Mouse (Mus musculus): Measurements from ENCODE around the gene Ranbp9. TPM values are rescaled to one million over a fixed set of nuclear protein-coding genes. Genes with fewer than 3 reads are reported as not detected.

The Ranbp9 gene
- 100 to 1,000 TPM; 106 to 118 TPM for polyA plus RNA-seq (2017; shearing (Covaris generic))

GRCm38 (mm10) chr13:43480957-43481858 is at the start of gene Ranbp9:
Ranbp9 (minus strand) TSS chr13:43481282.

GRCm38 (mm10) chr13:43398297-43399080 is 82.6 kb downstream of the Ranbp9 start, which contains the start of gene Nol7:
Nol7 (plus strand) TSS chr13:43398390.

GRCm38 (mm10) chr13:43364985-43365824 is 115.9 kb downstream of the Ranbp9 start, which contains the start of gene Sirt5:
Sirt5 (plus strand) TSS chr13:43365496.

Other genes starting within 250 kb of the Ranbp9 start
- 1 to 10 TPM; 5.2 to 7.0 TPM for gene Gfod1, start 177.1 kb downstream of the Ranbp9 start, polyA plus RNA-seq (2017; shearing (Covaris generic))
- gene Sirt5, start 115.8 kb downstream of the Ranbp9 start, polyA plus RNA-seq (2017; shearing (Covaris generic)), result 10 to 100 TPM; 19.7 to 21.4 TPM
- gene Nol7, start 82.9 kb downstream of the Ranbp9 start, polyA plus RNA-seq (2017; shearing (Covaris generic)), result 100 to 1,000 TPM; 187 to 293 TPM
- 10 to 100 TPM; 28.7 to 31.0 TPM for gene Mcur1, start 78.9 kb upstream of the Ranbp9 start, polyA plus RNA-seq (2017; shearing (Covaris generic))
- gene Rnf182, start 134.4 kb upstream of the Ranbp9 start, polyA plus RNA-seq (2017; shearing (Covaris generic)), result under 1 TPM in 1 of 2 experiments, not detected in 1; 0.66 TPM

All from activated CD4-positive, CD25-positive, alpha-beta regulatory T cell (primary cell).